Mouse (Mus musculus) lung, postnatal 14 days (tissue): ENCODE data around the gene Pald1.

Experiments used
- DNase-seq: peaks from one replicate; pipeline ENCODE4 v3.0.0; 2021

Gene Pald1

GRCm38 (mm10) chr10:61273844-61274215 is 109.5 kb downstream of the Pald1 start:
- peak; percentile 43 for DNase-seq

DNA sequence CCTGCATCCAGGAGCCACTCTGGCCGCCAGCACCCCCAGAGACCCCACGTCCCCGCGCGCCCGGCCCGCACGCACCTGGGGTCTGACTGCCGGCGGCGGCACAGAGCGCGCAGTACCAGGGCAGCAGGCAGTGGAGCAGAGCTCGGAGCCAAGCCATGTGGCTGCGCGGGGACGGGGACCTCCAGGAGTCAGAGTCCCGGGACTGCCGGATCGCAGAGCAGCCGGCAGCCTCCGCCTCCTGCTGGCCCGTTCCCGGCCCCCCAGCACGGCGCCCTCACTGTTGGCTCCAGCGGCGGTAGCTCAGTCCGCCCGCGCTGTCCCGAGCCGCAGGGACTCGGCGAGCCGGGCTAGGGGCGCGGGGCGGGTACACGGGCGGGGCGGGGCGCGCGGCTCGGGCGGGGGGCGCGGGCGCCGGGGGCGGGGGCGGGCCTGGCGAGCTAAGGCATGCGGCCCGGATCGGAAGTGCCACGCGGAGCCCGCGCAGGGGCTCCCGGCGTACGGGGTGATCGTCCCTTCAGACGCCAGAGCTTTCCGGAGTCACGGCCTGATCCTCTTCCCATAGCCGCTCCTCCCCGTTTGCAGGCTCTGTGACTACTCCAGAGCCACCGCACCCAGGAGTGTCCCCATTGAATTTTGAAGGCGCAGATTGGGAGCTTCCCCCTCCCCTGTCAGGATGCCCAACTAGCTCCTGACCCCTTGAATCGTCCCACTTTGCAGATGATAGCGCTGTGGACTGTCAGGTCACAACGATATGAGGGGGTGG is 110.1 kb downstream of the Pald1 start, which contains the start of gene Adamts14:
Gene Adamts14, minus strand, starts transcription at position 358 of the 763 bp plus-strand sequence.
- DNase-seq = peak; percentile 34

- no peak for DNase-seq
Observed at GRCm38 (mm10) chr10:61272631-61273030, 110.7 kb downstream of the Pald1 start.

- no peak for DNase-seq
Observed at GRCm38 (mm10) chr10:61272089-61272626, 111.2 kb downstream of the Pald1 start.
